Mouse (Mus musculus): ENCODE data around the gene Ostf1. TPM values are rescaled to one million over a fixed set of nuclear protein-coding genes. Genes with fewer than 3 reads are reported as not detected.

The Ostf1 gene
- total RNA-seq (2021) = 10 to 100 TPM; 39.9 to 42.2 TPM
- long read RNA-seq, experiment 1, transcript Ostf1-201 (10 exons, 2,726 nt) = major isoform, 61 of 62 reads
- long read RNA-seq, experiment 1, partial matches to known transcripts = 0 of 62 reads
- long read RNA-seq, experiment 1, other reads (novel, unspliced or antisense) = 1 of 62 reads
- long read RNA-seq, experiment 2, transcript Ostf1-201 (10 exons, 2,726 nt) = major isoform, 46 of 49 reads
- long read RNA-seq, experiment 2, partial matches to known transcripts = 2 of 49 reads
- long read RNA-seq, experiment 2, other reads (novel, unspliced or antisense) = 1 of 49 reads

GRCm38 (mm10) chr19:18631644-18632219 lies at the start of gene Ostf1, which contains the start of gene Nmrk1:
Gene Ostf1, minus strand, starts transcription at chr19:18631823.
Gene Nmrk1, plus strand, starts transcription at chr19:18631950.
- DNase-seq (ENCODE audit: low spot score in 2 of 2) = peak; percentile 95 to 97

- DNase-seq (ENCODE audit: low spot score in 2 of 2) = no peak
Observed at GRCm38 (mm10) chr19:18673116-18673515, 41.5 kb upstream of the Ostf1 start.

- DNase-seq (ENCODE audit: low spot score in 2 of 2) = no peak
Observed at GRCm38 (mm10) chr19:18672498-18672897, 40.9 kb upstream of the Ostf1 start.

GRCm38 (mm10) chr19:18671056-18671741 lies 39.6 kb upstream of the Ostf1 start:
- DNase-seq (ENCODE audit: low spot score in 2 of 2) = peak; percentile 46 to 48

GRCm38 (mm10) chr19:18670608-18671007 lies 39.0 kb upstream of the Ostf1 start, which contains the start of gene Carnmt1:
Gene Carnmt1, plus strand, starts transcription at chr19:18670764.
- peak; percentile 94 to 99 for DNase-seq (ENCODE audit: low spot score in 2 of 2)

GRCm38 (mm10) chr19:18669551-18669950 lies 37.9 kb upstream of the Ostf1 start:
- no peak for DNase-seq (ENCODE audit: low spot score in 2 of 2)

- DNase-seq (ENCODE audit: low spot score in 2 of 2) = no peak
Observed at GRCm38 (mm10) chr19:18666966-18667365, 35.3 kb upstream of the Ostf1 start.

GRCm38 (mm10) chr19:18663904-18664303 lies 32.3 kb upstream of the Ostf1 start:
- DNase-seq (ENCODE audit: low spot score in 2 of 2) = no peak

- no peak for DNase-seq (ENCODE audit: low spot score in 2 of 2)
Observed at GRCm38 (mm10) chr19:18661683-18662082, 30.1 kb upstream of the Ostf1 start.

GRCm38 (mm10) chr19:18660466-18660865 lies 28.8 kb upstream of the Ostf1 start:
- DNase-seq (ENCODE audit: low spot score in 2 of 2) = no peak

- DNase-seq (ENCODE audit: low spot score in 2 of 2) = no peak
Observed at GRCm38 (mm10) chr19:18659349-18659748, 27.7 kb upstream of the Ostf1 start.

- DNase-seq (ENCODE audit: low spot score in 2 of 2) = no peak
Observed at GRCm38 (mm10) chr19:18658473-18658872, 26.9 kb upstream of the Ostf1 start.

- no peak for DNase-seq (ENCODE audit: low spot score in 2 of 2)
Observed at GRCm38 (mm10) chr19:18655999-18656398, 24.4 kb upstream of the Ostf1 start.

- no peak for DNase-seq (ENCODE audit: low spot score in 2 of 2)
Observed at GRCm38 (mm10) chr19:18654984-18655383, 23.4 kb upstream of the Ostf1 start.

GRCm38 (mm10) chr19:18654330-18654729 lies 22.7 kb upstream of the Ostf1 start:
- no peak for DNase-seq (ENCODE audit: low spot score in 2 of 2)

GRCm38 (mm10) chr19:18653058-18653457 lies 21.4 kb upstream of the Ostf1 start:
- DNase-seq (ENCODE audit: low spot score in 2 of 2) = no peak

- no peak for DNase-seq (ENCODE audit: low spot score in 2 of 2)
Observed at GRCm38 (mm10) chr19:18652592-18652991, 21.0 kb upstream of the Ostf1 start.

- no peak for DNase-seq (ENCODE audit: low spot score in 2 of 2)
Observed at GRCm38 (mm10) chr19:18650473-18650872, 18.9 kb upstream of the Ostf1 start.

GRCm38 (mm10) chr19:18649955-18650354 lies 18.3 kb upstream of the Ostf1 start:
- DNase-seq (ENCODE audit: low spot score in 2 of 2) = no peak

- DNase-seq (ENCODE audit: low spot score in 2 of 2) = no peak
Observed at GRCm38 (mm10) chr19:18648558-18648945, 16.9 kb upstream of the Ostf1 start.

- DNase-seq (ENCODE audit: low spot score in 2 of 2) = no peak
Observed at GRCm38 (mm10) chr19:18647775-18648557, 16.3 kb upstream of the Ostf1 start.

Measured in gastrocnemius, postnatal 4 days (tissue).